Mouse (Mus musculus) layer of hippocampus, adult 6 months (tissue): Measurements from ENCODE around the gene Ins1. TPM values are rescaled to one million over a fixed set of nuclear protein-coding genes. Genes with fewer than 3 reads are reported as not detected.

Source experiments
- long read RNA-seq, 2 experiments: library from polyadenylated mRNA; unstranded; transcript quantifications; one replicate each; pipeline ENCODE4 v2.0.0; 2019 to 2020
- polyA plus RNA-seq: library from polyadenylated mRNA; unstranded; fragments of <200 nt; fragmentation: Nextera tagmentation; gene quantifications from 2 replicates; pipeline ENCODE4 v1.2.3, GENCODE M21; 2021

Gene Ins1
- not detected in 2 replicates for polyA plus RNA-seq
- long read RNA-seq, experiment 1, result 0 reads
- long read RNA-seq, experiment 2, result 0 reads

GRCm38 (mm10) chr19:52263997-52264396, at the start of gene Ins1:
Gene Ins1 (plus strand): TSS chr19:52264297.

